Mouse (Mus musculus) liver, embryonic 16.5 days (tissue): Measurements from ENCODE around the gene Tbrg4. TPM values are rescaled to one million over a fixed set of nuclear protein-coding genes. Genes with fewer than 3 reads are reported as not detected.

Experiments
- ATAC-seq: fragments of 200-750 bp; cut with Nextera tagmentation; 2 replicates; pipeline ENCODE4 v1.8.0; 2017; ENCODE audit warnings: low read depth, mild to moderate bottlenecking, moderate number of reproducible peaks, moderate library complexity
- H3K27ac ChIP-seq: fragments of 300-500 bp; sonication (generic); 2 replicates; pipeline ENCODE4 v1.5.1; 2014; ENCODE audit warnings: mild to moderate bottlenecking, low read length
- H3K27me3 ChIP-seq: fragments of 300-500 bp; sonication (generic); 2 replicates; pipeline ENCODE4 v1.6.1; 2014; ENCODE audit warnings: low read depth, low read length, mixed read lengths; ENCODE audit not compliant: control insufficient read depth, insufficient read depth
- H3K36me3 ChIP-seq: fragments of 300-500 bp; sonication (generic); 2 replicates; pipeline ENCODE4 v1.6.1; 2014; ENCODE audit warnings: mild to moderate bottlenecking; ENCODE audit not compliant: control insufficient read depth, insufficient read depth
- H3K4me1 ChIP-seq: fragments of 300-500 bp; sonication (generic); 2 replicates; pipeline ENCODE4 v1.6.1; 2014; ENCODE audit warnings: low read depth, low read length, mixed read lengths; ENCODE audit not compliant: control insufficient read depth
- H3K4me2 ChIP-seq: fragments of 300-500 bp; sonication (generic); 2 replicates; pipeline ENCODE4 v1.6.1; 2014; ENCODE audit warnings: low read depth, low read length, mixed read lengths
- H3K4me3 ChIP-seq: fragments of 300-500 bp; sonication (generic); 2 replicates; pipeline ENCODE4 v1.5.1; 2014; ENCODE audit warnings: low read depth, mild to moderate bottlenecking, low read length
- H3K9ac ChIP-seq: fragments of 300-500 bp; sonication (generic); 2 replicates; pipeline ENCODE4 v1.6.1; 2014; ENCODE audit warnings: low read depth, low read length
- H3K9me3 ChIP-seq: fragments of 300-500 bp; sonication (generic); replicated peaks from 2 replicates; pipeline ENCODE4 v1.6.1; 2016; ENCODE audit warnings: low read length; ENCODE audit not compliant: control insufficient read depth
- WGBS: fragments of 180-500 bp; shearing (Covaris S2); extraction: QIAGEN DNeasy Blood & Tissue Kit; methylation state at CpG from one replicate; pipeline ENCODE4 v1.1.7; 2014; ENCODE audit not compliant: insufficient replicate concordance; 5-methylcytosine and 5-hydroxymethylcytosine counted together
- polyA plus RNA-seq: library from polyadenylated mRNA; unstranded; fragments of >200 nt; fragmentation: Nextera tagmentation; extraction: Ambion mirVana; gene quantifications from 2 replicates; pipeline ENCODE4 v1.2.1, GENCODE M21; 2015

Tbrg4 gene
- polyA plus RNA-seq, 1 experiment from 2014 or later, result 28.6 TPM

DNA sequence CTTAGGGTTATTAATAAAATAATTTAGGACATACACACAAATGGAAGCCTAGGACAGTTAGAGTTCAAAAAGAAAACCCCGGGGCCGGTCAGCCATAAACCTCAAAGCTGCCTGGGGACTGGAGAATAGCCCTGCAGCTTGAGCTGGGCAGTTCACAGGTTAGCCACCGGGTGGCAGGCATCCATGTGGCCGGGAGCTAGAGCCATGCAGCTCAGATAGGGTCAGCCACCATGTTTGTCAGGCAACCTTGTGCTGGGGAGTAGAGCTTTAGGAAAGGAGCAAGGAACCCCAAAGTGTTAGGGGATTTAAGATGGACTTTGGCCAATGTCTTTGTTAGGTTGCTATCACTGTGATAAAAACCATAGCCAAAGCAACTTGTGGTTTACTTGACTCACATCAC, 2.7 kb upstream of the Tbrg4 start:
- ATAC-seq, result no peak

GRCm38 (mm10) chr11:6627731-6628130, 1.9 kb upstream of the Tbrg4 start:
- peak overlapping the region; percentile 69 for H3K27ac ChIP-seq
- 50% methylated on average over 4 of the region's 4 CpGs for WGBS
- H3K4me3 ChIP-seq, result no peak overlapping the region
- H3K4me1 ChIP-seq, result peaks cover 32% of the 10 kb centered on the region
- H3K36me3 ChIP-seq, result peaks cover 6% of the 10 kb centered on the region
- no peak for ATAC-seq
- H3K4me2 ChIP-seq, result no peak overlapping the region
- no peak overlapping the region for H3K9ac ChIP-seq
- H3K9me3 ChIP-seq, result no peaks in the 10 kb centered on the region
- no peaks in the 10 kb centered on the region for H3K27me3 ChIP-seq

More for the DNA sequence above, 2.7 kb upstream of the Tbrg4 start:
- Histone ChIP-seq H3K27me3 (no peaks in the 10 kb centered on the region), H3K27ac (no peak overlapping the region), H3K9me3 (no peaks in the 10 kb centered on the region), H3K9ac (no peak overlapping the region), H3K4me3 (no peak overlapping the region), H3K4me2 (no peak overlapping the region), H3K4me1 (peaks cover 27% of the 10 kb centered on the region), H3K36me3 (no peaks in the 10 kb centered on the region; the same call in none of the 2 replicates)
- WGBS, result 21% methylated on average over 4 of the region's 4 CpGs

- H3K9ac ChIP-seq, result peak overlapping the region; percentile 75
- H3K27me3 ChIP-seq, result no peaks in the 10 kb centered on the region
- H3K4me1 ChIP-seq, result peaks cover 32% of the 10 kb centered on the region
- 6% methylated on average over 16 of the region's 16 CpGs for WGBS
- peaks cover 12% of the 10 kb centered on the region for H3K36me3 ChIP-seq
- ATAC-seq, result peak; percentile 7
- H3K27ac ChIP-seq, result peak overlapping the region; percentile 89
- peak overlapping the region; percentile 84 for H3K4me2 ChIP-seq
- H3K9me3 ChIP-seq, result no peaks in the 10 kb centered on the region
- peak overlapping the region; percentile 87 for H3K4me3 ChIP-seq
Observed at GRCm38 (mm10) chr11:6626388-6626772, 513 bp upstream of the Tbrg4 start.

- Histone ChIP-seq H3K27ac (no peak overlapping the region), H3K9ac (peak overlapping the region; percentile 75), H3K4me3 (peak overlapping the region; percentile 87), H3K4me2 (peak overlapping the region; percentile 64), H3K4me1 (peaks cover 32% of the 10 kb centered on the region), H3K36me3 (peaks cover 28% of the 10 kb centered on the region), H3K9me3 (no peaks in the 10 kb centered on the region), H3K27me3 (no peaks in the 10 kb centered on the region)
- ATAC-seq, result no peak
- 31% methylated on average over 14 of the region's 14 CpGs for WGBS
Observed at GRCm38 (mm10) chr11:6624619-6625382, 1.1 kb downstream of the Tbrg4 start.

DNA sequence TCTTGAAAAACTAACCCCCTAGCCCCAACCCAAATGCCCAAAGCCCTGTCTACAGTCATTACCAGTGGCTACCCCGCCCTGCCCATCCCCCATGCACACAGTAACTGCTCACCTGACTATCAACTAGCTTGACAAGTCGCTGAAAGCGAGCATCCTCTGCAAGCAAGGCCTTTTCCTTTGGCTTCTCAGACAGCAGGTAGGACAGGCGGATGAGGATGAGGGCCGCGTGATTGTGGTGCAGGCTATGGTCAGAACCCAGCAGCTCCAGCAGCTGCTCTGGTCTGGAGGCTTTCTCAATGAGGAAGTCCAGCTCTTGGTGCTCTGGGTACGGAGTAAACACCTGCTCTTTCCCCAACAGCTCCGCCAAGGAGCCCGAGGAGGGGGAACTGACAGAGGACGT, 2.2 kb downstream of the Tbrg4 start:
- no peaks in the 10 kb centered on the region for H3K9me3 ChIP-seq
- peaks cover 32% of the 10 kb centered on the region for H3K4me1 ChIP-seq
- no peak for ATAC-seq
- 0 out of 2 replicates have a peak overlapping the region, but pooled peaks have one; percentile 35 for H3K27ac ChIP-seq
- peak overlapping the region; percentile 64 for H3K4me2 ChIP-seq
- WGBS, result 34% methylated on average over 10 of the region's 10 CpGs
- H3K36me3 ChIP-seq, result peaks cover 39% of the 10 kb centered on the region
- no peaks in the 10 kb centered on the region for H3K27me3 ChIP-seq
- H3K4me3 ChIP-seq, result peak overlapping the region; percentile 87
- peak overlapping the region; percentile 13 for H3K9ac ChIP-seq

- H3K36me3 ChIP-seq, result peaks cover 62% of the 10 kb centered on the region
- 71% methylated on average over 12 of the region's 12 CpGs for WGBS
- no peak overlapping the region for H3K9ac ChIP-seq
- no peaks in the 10 kb centered on the region for H3K4me1 ChIP-seq
- H3K27me3 ChIP-seq, result no peaks in the 10 kb centered on the region
- ATAC-seq, result no peak
- H3K4me2 ChIP-seq, result no peak overlapping the region
- H3K4me3 ChIP-seq, result no peak overlapping the region
- H3K27ac ChIP-seq, result no peak overlapping the region
- no peaks in the 10 kb centered on the region for H3K9me3 ChIP-seq
Observed at GRCm38 (mm10) chr11:6615250-6616205, 10.3 kb downstream of the Tbrg4 start.

- Histone ChIP-seq H3K4me2 (peak within 1 kb of the TSS; percentile 24), H3K27ac (no peak within 1 kb of the TSS), H3K27me3 (peaks cover 49% of the 10 kb centered on the region), H3K4me1 (peaks cover 6% of the 10 kb centered on the region), H3K9ac (no peak within 1 kb of the TSS), H3K4me3 (peak within 1 kb of the TSS; percentile 24), H3K36me3 (no peaks in the 10 kb centered on the region), H3K9me3 (no peaks in the 10 kb centered on the region)
- 8% methylated on average over 32 of the region's 41 CpGs for WGBS
- no peak for ATAC-seq
Observed at GRCm38 (mm10) chr11:6605491-6606399, 20.1 kb downstream of the Tbrg4 start, which contains the start of gene Nacad. Nacad (minus strand) TSS chr11:6606053.

GRCm38 (mm10) chr11:6605021-6605481, 20.8 kb downstream of the Tbrg4 start:
- peaks cover 49% of the 10 kb centered on the region for H3K27me3 ChIP-seq
- WGBS, result 22% methylated on average over 13 of the region's 13 CpGs
- H3K4me1 ChIP-seq, result peaks cover 13% of the 10 kb centered on the region
- H3K9me3 ChIP-seq, result no peaks in the 10 kb centered on the region
- H3K9ac ChIP-seq, result no peak overlapping the region
- no peaks in the 10 kb centered on the region for H3K36me3 ChIP-seq
- peak overlapping the region; percentile 24; the same call in 1 of the 2 replicates for H3K4me2 ChIP-seq
- H3K4me3 ChIP-seq, result peak overlapping the region; percentile 24
- no peak for ATAC-seq
- no peak overlapping the region for H3K27ac ChIP-seq
